Mouse (Mus musculus) bone marrow macrophage, adult 2 months (primary cell): ENCODE data around the gene L1cam.

Experiments used
- CTCF ChIP-seq: IDR thresholded peaks from 2 replicates; pipeline ENCODE4 v1.5.1; 2012; ENCODE audit warnings: low read depth, mild to moderate bottlenecking, low read length, moderate library complexity
- POLR2A ChIP-seq: IDR thresholded peaks from 2 replicates; pipeline ENCODE4 v1.6.1; 2012; ENCODE audit warnings: mild to moderate bottlenecking, low read depth, low read length, borderline replicate concordance

GRCm38 (mm10) chrX:73916945-73917344, 21.0 kb upstream of the L1cam start:
- no peak for TF ChIP-seq CTCF
- no peak for TF ChIP-seq POLR2A
